Mouse (Mus musculus) NIH3T3 (cell line): Measurements from ENCODE around the gene Dach1.

Experiments
- DNase-seq: peaks from one replicate; pipeline ENCODE4 v3.0.0-alpha.2; 2012; ENCODE audit warnings: low read depth

The Dach1 gene

GRCm38 (mm10) chr14:98108764-98109163 lies 60.8 kb downstream of the Dach1 start:
- DNase-seq, result no peak

DNA sequence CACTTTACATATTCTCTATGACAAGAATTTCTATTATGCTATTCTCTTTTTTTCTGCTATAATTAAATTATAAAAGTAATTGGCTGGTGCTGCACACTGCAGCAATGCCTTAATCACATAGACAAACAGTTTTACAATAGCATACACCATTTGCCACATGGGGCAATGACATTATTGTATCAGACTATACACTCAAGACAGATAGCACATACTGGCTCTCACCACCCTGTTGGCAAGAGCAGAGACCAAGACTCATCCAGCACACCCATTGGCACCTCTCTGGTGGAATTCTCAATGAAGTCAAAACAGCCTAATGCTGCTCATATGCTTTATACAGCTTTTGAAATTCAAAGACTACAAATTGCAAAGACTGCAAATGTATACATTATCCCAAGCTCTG lies 63.4 kb downstream of the Dach1 start:
- DNase-seq, result no peak

DNA sequence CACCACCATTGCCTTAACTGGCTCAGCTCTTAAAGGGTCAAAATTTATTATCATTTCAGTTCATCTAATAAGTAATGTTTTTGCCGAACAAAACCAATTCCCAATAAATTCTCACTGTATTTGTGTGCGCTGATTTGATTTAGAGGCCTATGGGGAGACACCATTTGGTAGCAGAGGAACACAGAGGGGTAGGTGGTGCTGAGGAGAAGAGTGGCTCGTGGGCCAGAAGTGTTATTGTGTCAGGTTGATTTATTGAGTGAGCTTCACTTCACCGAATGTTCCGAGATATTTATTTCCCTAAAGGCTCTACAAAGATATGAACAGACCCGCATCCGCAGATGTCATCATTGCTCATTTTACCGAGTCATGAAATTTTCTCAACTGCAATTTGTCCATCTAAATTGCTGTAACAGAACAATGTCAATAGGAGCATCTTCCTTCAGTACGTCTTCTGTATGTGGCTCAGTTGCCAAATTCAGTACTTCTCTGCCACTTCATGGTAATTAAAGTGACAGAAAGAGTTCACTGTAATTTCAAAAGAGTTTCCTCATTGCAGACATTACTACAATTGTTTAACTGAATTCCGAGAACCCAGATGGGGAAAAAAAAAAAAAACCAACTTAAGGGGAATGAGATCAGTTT lies 65.1 kb downstream of the Dach1 start:
- DNase-seq, result no peak

DNA sequence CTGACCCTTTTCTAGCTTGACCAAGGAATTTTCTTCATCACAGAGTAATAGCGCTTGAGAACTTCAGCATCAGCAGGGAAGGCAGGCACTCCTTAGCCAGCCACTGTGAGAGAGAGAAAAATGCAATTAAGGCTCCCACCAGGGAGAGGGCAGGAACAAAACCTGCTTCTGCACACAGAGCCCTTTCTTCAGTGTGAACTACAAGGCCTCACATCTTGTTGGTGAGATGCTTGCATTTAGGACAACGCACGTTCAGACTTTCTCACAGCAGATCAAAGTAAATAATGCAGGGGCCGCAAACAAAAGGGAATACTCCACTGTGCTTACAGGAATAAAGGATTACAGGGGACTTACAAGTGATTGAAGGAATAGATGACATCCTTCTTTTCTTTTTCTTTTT lies 74.3 kb downstream of the Dach1 start:
- DNase-seq, result no peak

- DNase-seq, result no peak
Measured at GRCm38 (mm10) chr14:98089246-98089645, 80.3 kb downstream of the Dach1 start.

GRCm38 (mm10) chr14:98087355-98087754 lies 82.2 kb downstream of the Dach1 start:
- no peak for DNase-seq

DNA sequence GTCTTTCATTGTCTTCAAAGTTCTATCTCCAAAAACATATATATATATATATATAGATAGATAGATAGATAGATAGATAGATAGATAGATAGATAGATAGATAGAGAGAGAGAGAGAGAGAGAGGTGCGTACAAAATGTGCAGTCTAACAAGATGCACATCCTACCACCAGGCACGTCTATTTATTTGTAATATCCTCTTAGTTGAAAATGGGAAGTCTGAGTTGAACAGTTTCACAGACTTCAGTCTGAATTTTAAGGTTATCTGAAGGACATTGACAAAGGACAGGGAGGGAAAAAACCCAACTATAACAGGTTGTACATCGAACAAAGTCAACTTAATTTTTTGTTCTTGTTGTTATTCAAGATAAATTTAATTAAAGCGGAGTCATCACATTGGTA lies 82.8 kb downstream of the Dach1 start:
- DNase-seq, result no peak

DNA sequence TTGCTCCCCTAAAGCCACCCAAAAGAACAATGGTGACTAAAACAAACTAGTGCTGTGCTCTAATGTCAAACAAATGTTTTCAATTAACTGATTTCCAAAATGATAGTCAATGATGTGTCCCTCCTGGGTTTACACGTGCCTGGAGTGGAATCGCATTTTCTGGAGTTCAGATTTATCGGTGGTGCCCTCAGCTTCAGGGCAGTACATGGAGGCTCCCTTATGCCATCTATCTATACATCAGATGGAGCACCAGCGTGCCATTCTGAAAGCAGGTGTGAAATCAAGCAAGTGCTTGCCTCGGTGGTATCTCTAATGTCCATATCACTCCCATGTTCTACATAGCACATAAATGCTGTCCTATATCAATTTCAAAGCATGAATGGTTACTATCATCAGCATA lies 84.4 kb downstream of the Dach1 start:
- DNase-seq, result no peak

DNA sequence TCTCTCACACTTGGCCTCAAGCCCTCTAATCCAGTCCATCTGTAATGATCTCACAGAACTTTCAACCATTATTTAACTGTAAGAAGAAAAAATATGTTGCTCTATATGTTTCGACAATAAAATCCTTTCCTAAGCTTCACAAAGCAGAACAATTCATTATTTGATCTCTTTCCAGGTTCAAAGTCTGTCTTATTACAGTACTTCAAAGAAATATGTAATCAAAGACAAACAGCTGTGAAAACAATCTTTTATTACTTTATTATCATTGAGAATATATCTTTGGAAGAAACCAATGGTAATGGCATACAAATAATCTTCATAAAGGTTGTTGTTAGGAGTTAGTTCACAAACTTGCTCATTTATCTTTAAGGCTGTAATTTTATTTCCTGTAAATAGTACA lies 84.8 kb downstream of the Dach1 start:
- no peak for DNase-seq

DNA sequence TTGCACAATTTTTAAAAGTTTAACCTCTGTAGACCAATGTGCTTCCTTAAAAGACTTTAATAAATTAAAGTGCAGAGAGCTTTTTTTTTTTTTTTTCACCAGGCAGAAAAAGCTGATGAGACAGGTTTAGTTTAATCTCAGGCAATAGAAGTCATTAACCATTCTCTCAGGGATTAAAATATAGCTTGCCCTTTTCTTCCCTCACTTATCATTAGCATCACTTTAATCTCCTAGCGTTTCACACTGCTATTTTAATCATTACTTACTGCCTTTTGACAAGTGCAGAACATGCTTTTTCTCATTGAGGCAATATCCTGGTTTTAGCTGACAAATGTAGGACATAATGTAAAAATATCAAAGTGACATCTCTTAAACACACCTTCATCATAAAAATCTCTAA lies 86.1 kb downstream of the Dach1 start:
- DNase-seq, result no peak

DNA sequence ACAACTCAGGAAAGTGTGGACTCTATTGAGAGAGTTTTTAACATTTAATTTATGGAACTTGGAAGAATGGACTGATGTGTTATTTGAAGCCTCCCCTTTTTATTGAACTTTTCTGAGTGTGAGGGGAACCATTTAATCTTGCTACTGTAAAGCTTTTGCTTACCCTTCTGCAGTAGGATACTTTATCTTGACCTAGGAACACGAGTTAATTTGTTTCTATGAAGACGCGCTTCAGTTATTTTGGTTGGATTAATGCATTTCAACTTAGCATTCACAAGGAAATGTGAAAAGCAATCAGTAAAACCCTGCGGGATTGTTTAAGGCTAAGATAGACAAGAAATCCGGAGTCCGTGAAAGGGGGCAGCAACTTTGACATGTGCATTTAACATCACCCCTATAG lies 89.6 kb downstream of the Dach1 start:
- no peak for DNase-seq

- DNase-seq, result no peak
Measured at GRCm38 (mm10) chr14:98077996-98078395, 91.6 kb downstream of the Dach1 start.

- no peak for DNase-seq
Measured at GRCm38 (mm10) chr14:98073421-98074080, 96.0 kb downstream of the Dach1 start.

- no peak for DNase-seq
Measured at GRCm38 (mm10) chr14:98072647-98073420, 96.7 kb downstream of the Dach1 start.

DNA sequence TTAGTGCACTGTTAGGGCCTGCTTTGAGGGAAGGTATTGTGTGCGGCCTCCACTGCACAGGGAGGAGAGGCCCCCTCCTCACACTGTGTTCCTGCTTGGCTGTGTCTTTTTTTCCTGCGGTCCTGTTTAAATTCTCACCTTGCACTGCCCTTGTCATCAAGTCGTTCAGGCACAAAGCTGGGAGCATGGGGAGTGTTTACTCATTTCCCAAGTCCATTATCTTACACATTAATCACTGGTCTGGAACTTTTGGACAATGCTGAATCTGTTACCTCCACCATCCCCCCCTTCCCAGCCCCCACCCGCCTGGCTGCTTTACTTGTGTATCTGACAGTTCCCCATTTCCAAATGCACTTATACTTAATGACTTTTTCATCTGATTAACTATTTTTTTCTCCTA lies 97.7 kb downstream of the Dach1 start:
- no peak for DNase-seq

- peak; percentile 12 for DNase-seq
Measured at GRCm38 (mm10) chr14:98067273-98067905, 102.2 kb downstream of the Dach1 start.

DNA sequence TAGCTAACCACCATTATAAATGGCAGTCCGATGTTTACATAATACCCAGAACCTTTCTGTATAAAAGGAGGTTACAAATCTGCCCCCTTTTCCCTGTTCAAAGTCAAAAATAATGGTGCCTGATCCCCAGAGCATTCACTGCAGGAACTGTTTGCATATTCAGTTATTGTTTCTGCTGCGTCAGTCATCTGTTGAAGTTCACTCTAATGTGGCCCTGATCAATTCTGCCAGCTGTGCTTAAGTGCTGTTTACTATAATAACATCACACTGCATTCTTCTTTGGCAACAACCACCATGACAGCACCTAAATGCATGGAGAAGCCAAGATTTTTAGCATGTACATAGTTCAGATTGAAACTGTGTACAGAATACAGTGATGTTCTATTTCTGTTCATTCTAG lies 105.4 kb downstream of the Dach1 start:
- no peak for DNase-seq

- DNase-seq, result no peak
Measured at GRCm38 (mm10) chr14:98049329-98049728, 120.2 kb downstream of the Dach1 start.

GRCm38 (mm10) chr14:98048403-98048802 lies 121.2 kb downstream of the Dach1 start:
- DNase-seq, result no peak

GRCm38 (mm10) chr14:98047670-98048069 lies 121.9 kb downstream of the Dach1 start:
- DNase-seq, result no peak

- DNase-seq, result no peak
Measured at GRCm38 (mm10) chr14:98046960-98047359, 122.6 kb downstream of the Dach1 start.

- DNase-seq, result no peak
Measured at GRCm38 (mm10) chr14:98038524-98038923, 131.0 kb downstream of the Dach1 start.

GRCm38 (mm10) chr14:98037175-98037574 lies 132.4 kb downstream of the Dach1 start:
- no peak for DNase-seq
